Mouse (Mus musculus) small intestine, adult 2 months (tissue): Measurements from ENCODE around the gene Bbs1.

Experiments
- CTCF ChIP-seq: fragments of 200-500 bp; IDR thresholded peaks from 2 replicates; pipeline ENCODE4 v1.5.1; 2012; ENCODE audit warnings: low read depth, mild to moderate bottlenecking, control low read depth, inconsistent platforms, low read length, moderate library complexity, mixed read lengths; ENCODE audit not compliant: insufficient replicate concordance, insufficient read length; ENCODE audit errors: extremely low read depth
- POLR2A ChIP-seq: fragments of 200-500 bp; IDR thresholded peaks from 2 replicates; pipeline ENCODE4 v1.6.1; 2012; ENCODE audit warnings: low read depth, mild to moderate bottlenecking, control low read depth, inconsistent platforms, low read length, moderate library complexity

GRCm38 (mm10) chr19:4915924-4916603 is 9.6 kb upstream of the Bbs1 start:
- TF ChIP-seq CTCF (no peak), POLR2A (no peak)
